Mouse (Mus musculus): ENCODE measurements around the gene Grwd1. TPM values are rescaled to one million over a fixed set of nuclear protein-coding genes. Genes with fewer than 3 reads are reported as not detected.
A peak's percentile ranks its signal among the peaks of the same experiment; 100 is the strongest.

Gene Grwd1
- polyA plus RNA-seq, 1 experiment from 2014 or later = 48.4 TPM

DNA sequence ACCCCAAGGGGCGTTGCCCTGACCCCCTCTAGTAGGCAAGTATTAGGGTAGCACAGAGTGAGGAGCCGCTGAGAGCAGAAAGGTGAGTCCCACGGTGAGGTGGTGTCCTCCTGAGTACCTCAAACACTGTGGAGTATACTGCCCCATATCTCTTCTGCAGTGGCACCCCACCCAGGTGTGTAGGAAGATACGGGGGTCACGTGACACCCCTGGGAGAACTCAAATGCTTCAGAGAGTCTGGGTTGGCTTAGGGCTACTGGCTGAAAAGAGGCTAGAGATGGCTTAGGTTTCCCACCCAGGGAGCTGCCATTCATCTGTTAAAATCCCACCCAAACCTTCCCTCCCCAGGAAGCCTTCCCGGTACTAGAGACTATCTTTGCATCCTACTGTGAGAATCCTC lies 33.8 kb downstream of the Grwd1 start:
- peak overlapping the region; percentile 57 for H3K9ac ChIP-seq
- peak overlapping the region; percentile 64 for H3K27ac ChIP-seq
- peaks cover 51% of the 10 kb centered on the region for H3K4me1 ChIP-seq (replicated peaks)
- H3K27me3 ChIP-seq = peaks cover 84% of the 10 kb centered on the region
- ATAC-seq (ENCODE audit: low read depth) (peak; percentile 84), DNase-seq (peak; percentile 81)
- H3K36me3 ChIP-seq = no peaks in the 10 kb centered on the region
- peak overlapping the region; percentile 80 for H3K4me2 ChIP-seq
- no peaks in the 10 kb centered on the region for H3K9me3 ChIP-seq (replicated peaks)
- H3K4me3 ChIP-seq (replicated peaks) = peak overlapping the region; percentile 57
- WGBS (ENCODE audit: insufficient replicate concordance) = 25% methylated on average over 6 of the region's 6 CpGs

DNA sequence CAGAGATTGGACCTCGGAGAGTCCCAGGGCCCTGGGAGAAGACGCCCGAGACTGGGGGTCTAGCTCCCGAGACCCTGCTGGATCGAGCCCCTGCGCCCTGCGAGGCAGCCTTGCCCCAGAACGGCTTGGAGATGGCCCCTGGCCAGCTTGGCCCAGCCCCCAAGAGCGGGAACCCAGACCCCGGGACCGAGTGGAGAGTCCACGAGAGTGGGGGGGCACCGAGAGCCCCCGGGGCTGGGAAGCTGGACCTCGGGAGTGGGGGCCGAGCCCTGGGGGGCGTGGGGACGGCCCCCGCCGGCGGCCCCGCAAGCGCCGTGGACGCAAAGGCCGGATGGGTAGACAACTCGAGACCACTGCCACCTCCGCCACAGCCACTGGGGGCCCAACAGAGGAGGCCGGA lies 35.8 kb downstream of the Grwd1 start:
- H3K27ac ChIP-seq = no peak overlapping the region
- no peaks in the 10 kb centered on the region for H3K36me3 ChIP-seq
- no peak overlapping the region for H3K4me3 ChIP-seq (replicated peaks)
- peaks cover 38% of the 10 kb centered on the region for H3K4me1 ChIP-seq (replicated peaks)
- ATAC-seq (ENCODE audit: low read depth) (no peak), DNase-seq (no peak)
- no peak overlapping the region for H3K9ac ChIP-seq
- H3K27me3 ChIP-seq = peaks cover 92% of the 10 kb centered on the region
- no peaks in the 10 kb centered on the region for H3K9me3 ChIP-seq (replicated peaks)
- 87% methylated on average over 29 of the region's 29 CpGs for WGBS (ENCODE audit: insufficient replicate concordance)
- no peak overlapping the region for H3K4me2 ChIP-seq

DNA sequence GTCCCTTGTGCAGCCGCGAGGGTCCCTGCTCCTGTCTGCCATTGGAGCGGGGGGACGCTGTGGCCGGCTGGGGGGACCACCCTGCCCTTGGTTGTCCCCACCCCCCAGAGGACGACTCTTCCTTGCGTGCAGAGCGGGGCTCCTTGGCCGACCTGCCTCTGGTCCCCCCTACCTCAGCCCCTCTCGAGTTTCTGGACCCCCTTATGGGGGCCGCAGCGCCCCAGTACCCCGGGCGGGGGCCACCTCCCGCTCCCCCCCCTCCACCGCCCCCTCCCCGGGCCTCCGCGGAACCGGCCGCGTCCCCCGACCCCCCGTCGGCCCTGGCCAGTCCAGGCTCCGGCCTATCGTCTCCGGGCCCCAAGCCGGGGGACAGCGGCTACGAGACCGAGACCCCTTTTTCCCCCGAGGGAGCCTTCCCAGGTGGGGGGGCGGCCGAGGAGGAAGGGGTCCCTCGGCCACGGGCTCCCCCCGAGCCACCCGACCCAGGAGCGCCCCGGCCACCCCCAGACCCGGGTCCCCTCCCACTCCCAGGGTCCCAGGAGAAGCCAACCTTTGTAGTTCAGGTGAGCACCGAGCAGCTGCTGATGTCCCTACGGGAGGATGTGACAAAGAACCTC lies 36.7 kb downstream of the Grwd1 start:
- no peak overlapping the region for H3K27ac ChIP-seq
- DNase-seq (no peak), ATAC-seq (ENCODE audit: low read depth) (no peak)
- WGBS (ENCODE audit: insufficient replicate concordance) = 73% methylated on average over 37 of the region's 44 CpGs
- H3K9me3 ChIP-seq (replicated peaks) = no peaks in the 10 kb centered on the region
- H3K4me2 ChIP-seq = no peak overlapping the region
- H3K27me3 ChIP-seq = peaks cover 92% of the 10 kb centered on the region
- H3K36me3 ChIP-seq = no peaks in the 10 kb centered on the region
- H3K4me1 ChIP-seq (replicated peaks) = peaks cover 37% of the 10 kb centered on the region
- no peak overlapping the region for H3K4me3 ChIP-seq (replicated peaks)
- H3K9ac ChIP-seq = no peak overlapping the region

DNA sequence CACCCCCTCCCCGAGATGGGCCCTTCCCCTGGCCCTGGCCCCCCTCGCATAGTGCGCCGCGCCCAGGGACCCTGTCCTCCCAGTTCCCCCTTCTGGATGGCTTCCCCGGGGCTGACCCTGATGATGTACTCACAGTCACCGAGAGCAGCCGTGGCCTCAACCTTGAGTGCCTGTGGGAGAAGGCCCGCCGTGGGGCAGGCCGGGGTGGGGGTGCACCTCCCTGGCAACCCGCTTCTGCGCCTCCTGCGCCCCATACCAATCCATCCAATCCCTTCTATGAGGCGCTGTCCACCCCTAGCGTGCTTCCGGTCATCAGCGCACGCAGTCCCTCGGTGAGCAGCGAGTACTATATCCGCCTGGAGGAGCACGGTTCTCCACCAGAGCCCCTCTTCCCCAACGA lies 37.5 kb downstream of the Grwd1 start:
- ATAC-seq (ENCODE audit: low read depth) (no peak), DNase-seq (no peak)
- no peak overlapping the region for H3K4me2 ChIP-seq
- peaks cover 28% of the 10 kb centered on the region for H3K4me1 ChIP-seq (replicated peaks)
- H3K27ac ChIP-seq = no peak overlapping the region
- H3K27me3 ChIP-seq = peaks cover 90% of the 10 kb centered on the region
- H3K9ac ChIP-seq = no peak overlapping the region
- H3K36me3 ChIP-seq = no peaks in the 10 kb centered on the region
- H3K9me3 ChIP-seq (replicated peaks) = no peaks in the 10 kb centered on the region
- 49% methylated on average over 24 of the region's 24 CpGs for WGBS (ENCODE audit: insufficient replicate concordance)
- H3K4me3 ChIP-seq (replicated peaks) = no peak overlapping the region

DNA sequence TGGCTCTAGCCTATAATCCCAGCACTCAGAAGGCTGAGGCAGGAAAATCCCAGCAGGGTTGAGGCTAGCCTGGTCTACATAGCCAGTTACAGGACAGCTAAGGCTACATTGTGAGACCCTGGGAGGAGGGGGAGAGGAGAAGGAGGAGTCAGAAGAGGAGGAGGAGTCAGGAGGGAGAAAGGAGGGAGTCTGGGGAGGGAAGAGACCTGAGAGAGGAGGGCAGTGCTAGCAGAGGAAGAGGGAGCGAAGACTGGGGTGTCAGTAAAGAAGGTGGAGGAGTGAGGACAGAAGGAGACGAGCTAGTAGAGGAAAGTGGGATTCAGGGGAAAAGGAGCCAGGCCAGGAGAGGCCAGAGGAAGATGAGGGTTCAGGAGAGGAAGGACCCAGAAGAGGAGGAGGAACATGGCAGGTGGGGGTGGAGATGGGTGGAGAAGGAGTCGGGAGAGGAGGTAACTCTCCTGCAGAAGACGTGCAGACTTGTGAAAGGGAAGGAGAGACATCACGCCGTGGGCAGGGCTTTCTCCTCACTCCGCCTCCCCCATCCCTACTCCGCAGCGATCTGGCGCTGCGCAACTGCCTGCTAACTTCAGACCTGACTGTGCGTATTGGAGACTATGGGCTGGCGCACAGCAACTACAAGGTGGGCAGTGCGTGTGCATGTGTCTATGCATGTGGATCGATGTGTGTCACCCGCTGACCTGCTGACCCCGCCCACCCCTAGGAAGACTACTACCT lies 38.8 kb downstream of the Grwd1 start:
- peaks cover 90% of the 10 kb centered on the region for H3K27me3 ChIP-seq
- no peaks in the 10 kb centered on the region for H3K36me3 ChIP-seq
- peaks cover 16% of the 10 kb centered on the region for H3K4me1 ChIP-seq (replicated peaks)
- ATAC-seq (ENCODE audit: low read depth) (no peak), DNase-seq (no peak)
- no peak overlapping the region for H3K4me3 ChIP-seq (replicated peaks)
- WGBS (ENCODE audit: insufficient replicate concordance) = 44% methylated on average over 17 of the region's 17 CpGs
- no peak overlapping the region for H3K4me2 ChIP-seq
- H3K9ac ChIP-seq = no peak overlapping the region
- H3K27ac ChIP-seq = no peak overlapping the region
- no peaks in the 10 kb centered on the region for H3K9me3 ChIP-seq (replicated peaks)

DNA sequence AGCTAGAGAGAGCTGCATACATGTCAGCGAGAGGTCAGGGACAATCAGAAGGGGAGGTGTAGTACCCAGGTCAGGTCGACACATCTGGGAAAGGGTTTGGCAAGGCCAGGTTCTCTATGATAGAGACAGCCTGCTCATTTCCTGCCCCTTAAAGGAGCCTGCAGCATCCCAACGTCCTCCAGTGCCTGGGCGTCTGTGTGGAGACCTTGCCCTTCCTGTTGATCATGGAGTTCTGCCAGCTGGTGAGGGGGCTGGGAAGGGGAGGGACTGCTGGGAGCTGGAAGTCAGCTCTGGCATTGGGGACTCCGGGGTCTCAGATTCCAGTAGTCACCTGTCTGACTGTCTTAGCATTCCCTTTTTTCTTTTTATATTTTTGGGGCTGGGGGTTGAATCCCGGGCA lies 40.0 kb downstream of the Grwd1 start:
- no peak overlapping the region for H3K27ac ChIP-seq
- peaks cover 11% of the 10 kb centered on the region for H3K4me1 ChIP-seq (replicated peaks)
- peaks cover 91% of the 10 kb centered on the region for H3K27me3 ChIP-seq
- H3K9me3 ChIP-seq (replicated peaks) = no peaks in the 10 kb centered on the region
- H3K4me3 ChIP-seq (replicated peaks) = no peak overlapping the region
- ATAC-seq (ENCODE audit: low read depth) = no peak
- H3K36me3 ChIP-seq = no peaks in the 10 kb centered on the region
- DNase-seq = no peak
- no peak overlapping the region for H3K4me2 ChIP-seq
- WGBS (ENCODE audit: insufficient replicate concordance) = 44% methylated on average over 6 of the region's 6 CpGs
- H3K9ac ChIP-seq = no peak overlapping the region

DNA sequence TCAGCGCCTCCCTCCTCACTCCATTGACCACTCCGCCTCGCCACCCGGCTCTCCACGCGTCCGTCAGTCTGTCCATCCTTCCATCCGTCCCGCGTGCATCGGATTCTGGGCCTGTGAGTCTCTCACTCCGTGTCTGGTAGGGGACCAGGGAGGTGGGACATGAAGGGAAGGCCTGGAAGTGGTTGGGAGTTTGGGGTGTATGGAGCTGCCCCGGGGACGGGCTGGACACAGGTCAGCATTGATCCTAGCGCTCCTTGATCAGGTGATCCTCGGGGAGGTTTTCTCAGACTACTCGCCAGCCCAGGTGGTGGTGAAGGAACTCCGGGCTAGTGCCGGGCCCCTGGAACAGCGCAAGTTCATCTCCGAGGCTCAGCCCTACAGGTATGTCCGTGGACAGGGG lies 43.1 kb downstream of the Grwd1 start:
- no peak for ATAC-seq (ENCODE audit: low read depth)
- DNase-seq = no peak
- Histone ChIP-seq H3K27ac (no peak overlapping the region), H3K36me3 (no peaks in the 10 kb centered on the region), H3K27me3 (peaks cover 91% of the 10 kb centered on the region), H3K4me2 (no peak overlapping the region), H3K4me1 (replicated peaks) (peaks cover 19% of the 10 kb centered on the region), H3K4me3 (replicated peaks) (no peak overlapping the region), H3K9me3 (replicated peaks) (no peaks in the 10 kb centered on the region), H3K9ac (no peak overlapping the region)
- WGBS (ENCODE audit: insufficient replicate concordance) = 63% methylated on average over 22 of the region's 22 CpGs

DNA sequence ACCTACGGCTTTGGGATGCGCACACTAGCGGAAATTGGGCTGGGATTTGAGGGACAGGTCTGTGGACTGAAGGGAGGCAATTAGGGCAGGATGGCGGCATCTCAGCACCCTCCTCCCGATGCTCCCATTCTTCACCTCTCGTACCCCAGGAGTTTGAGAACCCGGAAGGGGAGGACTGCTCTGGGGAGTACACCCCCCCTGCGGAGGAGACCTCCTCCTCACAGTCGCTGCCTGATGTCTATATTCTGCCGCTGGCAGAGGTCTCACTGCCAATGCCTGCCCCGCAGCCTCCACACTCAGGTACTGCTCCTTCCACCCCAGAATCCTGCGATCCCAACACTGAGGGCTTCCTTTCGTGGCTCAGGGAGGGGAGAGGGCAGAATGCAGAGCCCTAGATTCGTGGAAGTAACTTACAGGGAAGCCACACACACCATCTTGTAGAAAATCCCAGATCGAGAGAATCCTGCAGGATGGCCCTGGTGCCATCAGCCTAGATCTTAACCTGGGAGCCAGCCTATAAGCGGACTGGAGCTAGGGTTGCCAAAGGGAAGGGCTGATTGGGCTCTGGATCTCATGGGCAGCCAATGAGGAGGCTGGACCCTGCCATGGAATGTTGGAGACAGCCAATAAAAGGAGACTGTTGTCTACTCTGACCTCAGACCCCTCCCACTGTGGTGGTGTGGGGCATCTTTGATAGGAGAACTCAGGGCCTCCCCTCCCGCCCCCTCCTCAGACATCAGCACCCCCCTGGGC lies 43.9 kb downstream of the Grwd1 start:
- Histone ChIP-seq H3K27ac (no peak overlapping the region), H3K4me1 (replicated peaks) (peaks cover 19% of the 10 kb centered on the region), H3K36me3 (no peaks in the 10 kb centered on the region), H3K27me3 (peaks cover 89% of the 10 kb centered on the region), H3K4me2 (peak overlapping the region; percentile 46), H3K9ac (no peak overlapping the region), H3K4me3 (replicated peaks) (peak overlapping the region; percentile 43), H3K9me3 (replicated peaks) (no peaks in the 10 kb centered on the region)
- 11% methylated on average over 17 of the region's 17 CpGs for WGBS (ENCODE audit: insufficient replicate concordance)
- ATAC-seq (ENCODE audit: low read depth) (no peak), DNase-seq (no peak)

DNA sequence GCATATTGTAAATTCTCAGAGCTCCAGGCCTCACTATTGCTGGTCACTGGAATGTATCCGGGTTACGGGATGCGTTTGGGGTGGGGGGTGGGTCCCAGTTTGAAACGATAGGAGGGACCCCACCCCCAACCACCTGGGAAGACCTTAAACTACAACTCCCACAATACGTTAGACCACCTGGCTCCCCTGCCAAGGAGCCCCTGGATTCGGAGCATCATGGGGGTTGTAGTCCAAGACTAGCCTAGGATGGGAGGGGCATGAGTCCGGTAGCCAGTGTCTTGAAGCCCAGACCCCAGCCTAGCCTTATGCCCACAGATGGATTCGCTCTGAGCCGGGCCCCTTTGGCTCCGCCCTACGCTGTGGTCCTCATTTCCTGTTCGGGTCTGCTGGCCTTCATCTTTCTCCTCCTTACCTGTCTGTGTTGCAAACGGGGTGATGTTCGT lies 44.6 kb downstream of the Grwd1 start:
- H3K4me3 ChIP-seq (replicated peaks) = peak overlapping the region; percentile 43
- no peak overlapping the region for H3K27ac ChIP-seq
- H3K36me3 ChIP-seq = no peaks in the 10 kb centered on the region
- ATAC-seq (ENCODE audit: low read depth) = no peak
- H3K4me1 ChIP-seq (replicated peaks) = peaks cover 19% of the 10 kb centered on the region
- no peak overlapping the region for H3K9ac ChIP-seq
- peak overlapping the region; percentile 46 for H3K4me2 ChIP-seq
- 3% methylated on average over 14 of the region's 14 CpGs for WGBS (ENCODE audit: insufficient replicate concordance)
- no peak for DNase-seq
- H3K9me3 ChIP-seq (replicated peaks) = no peaks in the 10 kb centered on the region
- peaks cover 84% of the 10 kb centered on the region for H3K27me3 ChIP-seq

DNA sequence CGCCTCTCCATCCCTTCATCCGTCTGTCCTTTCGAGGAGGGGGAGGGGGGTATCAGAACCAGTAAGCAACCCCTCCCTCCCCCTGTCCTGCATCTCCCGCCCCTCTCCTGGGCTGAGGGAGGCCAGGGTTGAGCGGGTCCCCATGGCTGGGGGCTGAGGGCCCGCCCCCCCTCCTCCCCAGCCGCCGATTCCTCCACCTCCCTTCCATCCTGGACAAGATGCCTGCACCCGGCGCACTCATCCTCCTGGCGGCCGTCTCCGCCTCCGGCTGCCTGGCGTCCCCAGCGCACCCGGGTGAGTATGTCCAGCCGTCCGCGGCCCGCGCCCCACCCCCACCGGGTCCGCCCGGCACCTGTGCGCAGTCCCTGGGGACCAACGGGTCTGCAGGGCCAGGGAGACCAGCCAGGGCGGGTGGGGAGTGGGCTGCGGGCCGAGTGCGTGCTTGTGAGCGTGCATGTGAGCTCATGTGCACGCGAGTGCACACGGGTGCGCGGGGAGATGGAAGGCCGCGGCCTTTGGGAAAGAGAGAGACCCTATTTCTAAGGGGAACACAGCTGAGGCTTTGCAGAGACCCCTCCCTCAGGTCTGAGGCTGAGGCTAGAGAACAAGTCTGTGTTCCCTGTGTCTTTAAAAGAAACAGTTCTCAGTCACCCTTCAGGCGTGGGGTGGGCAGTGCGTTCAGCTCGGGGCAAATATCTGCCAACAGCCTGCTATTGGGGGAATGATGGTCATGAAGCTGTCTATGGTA lies 45.2 kb downstream of the Grwd1 start:
- 2% methylated on average over 38 of the region's 42 CpGs for WGBS (ENCODE audit: insufficient replicate concordance)
- Histone ChIP-seq H3K4me1 (replicated peaks) (peaks cover 19% of the 10 kb centered on the region), H3K4me2 (peak overlapping the region; percentile 46), H3K9ac (no peak overlapping the region), H3K36me3 (no peaks in the 10 kb centered on the region), H3K4me3 (replicated peaks) (peak overlapping the region; percentile 43), H3K27ac (no peak overlapping the region), H3K9me3 (replicated peaks) (no peaks in the 10 kb centered on the region), H3K27me3 (peaks cover 83% of the 10 kb centered on the region)
- DNase-seq (no peak), ATAC-seq (ENCODE audit: low read depth) (no peak)

All from liver, embryonic 13.5 days (tissue).